Mouse (Mus musculus): ENCODE results near the gene Bglap3.
"Not testable (repeated sequence)": the region's sequence is repeated elsewhere in the genome, so short reads cannot be mapped to it uniquely, and the experiment has no call there.

- TF ChIP-seq CTCF (IDR thresholded peaks at IDR 0.05; ENCODE audit: low read depth, low read length); GATA1 (IDR thresholded peaks at IDR 0.05; ENCODE audit: borderline replicate concordance, low read length); POLR2AphosphoS5 (IDR thresholded peaks at IDR 0.05; ENCODE audit: insufficient replicate concordance, low read depth, low read length); TAL1 (conservative IDR thresholded peaks at IDR 0.05; ENCODE audit: low read depth, low read length): not testable (repeated sequence)
Observed at GRCm38 (mm10) chr3:88366830-88367428, 5.6 kb downstream of the Bglap3 start.

Measured in G1E (cell line).